Mouse (Mus musculus) brown adipose tissue, adult 24 weeks (tissue): Measurements from ENCODE around the gene Neurl4. TPM values are rescaled to one million over a fixed set of nuclear protein-coding genes. Genes with fewer than 3 reads are reported as not detected.
"Not testable (repeated sequence)": the region's sequence is repeated elsewhere in the genome, so short reads cannot be mapped to it uniquely, and the experiment has no call there.

Source experiments
- H3K27ac ChIP-seq: fragments of 200-500 bp; replicated peaks from 2 replicates; pipeline ENCODE4 v1.5.1; 2012; ENCODE audit warnings: low read depth, mild to moderate bottlenecking, low read length
- H3K4me1 ChIP-seq: fragments of 200-500 bp; 2 replicates; pipeline ENCODE4 v1.6.1; 2012; ENCODE audit warnings: low read length, mixed read lengths; ENCODE audit not compliant: control insufficient read depth, insufficient read depth, insufficient read length
- H3K4me3 ChIP-seq: fragments of 200-500 bp; 2 replicates; pipeline ENCODE4 v1.5.1; 2012; ENCODE audit warnings: low read depth, mild to moderate bottlenecking, low read length, moderate library complexity; ENCODE audit not compliant: insufficient read depth
- polyA plus RNA-seq: library from polyadenylated mRNA; stranded (reverse); fragments of >200 nt; gene quantifications from 2 replicates; pipeline ENCODE4 v1.2.4, GENCODE M21; 2012; ENCODE audit not compliant: missing spikeins, insufficient read depth, insufficient read length

Gene Neurl4
- polyA plus RNA-seq, 1 experiment, result 18.4 TPM

GRCm38 (mm10) chr11:69914372-69914764 is 13.5 kb downstream of the Neurl4 start:
- Histone ChIP-seq H3K4me3 (peak overlapping the region; percentile 81), H3K27ac (peak overlapping the region; percentile 71), H3K4me1 (peaks cover 3% of the 10 kb centered on the region; the same call in 1 of the 2 replicates)

- H3K27ac ChIP-seq, result no peak overlapping the region
- peaks cover 3% of the 10 kb centered on the region; the same call in 1 of the 2 replicates for H3K4me1 ChIP-seq
- H3K4me3 ChIP-seq, result peak overlapping the region; percentile 81
Observed at GRCm38 (mm10) chr11:69914917-69915430, 14.1 kb downstream of the Neurl4 start.

- Histone ChIP-seq H3K27ac (no peak overlapping the region), H3K4me1 (peaks cover 3% of the 10 kb centered on the region; the same call in 1 of the 2 replicates), H3K4me3 (peak overlapping the region; percentile 3; the same call in 1 of the 2 replicates)
Observed at GRCm38 (mm10) chr11:69915667-69916627, 15.1 kb downstream of the Neurl4 start.

GRCm38 (mm10) chr11:69916652-69917378 is 15.9 kb downstream of the Neurl4 start:
- H3K4me1 ChIP-seq, H3K4me3 ChIP-seq, H3K27ac ChIP-seq: not testable (repeated sequence)

DNA sequence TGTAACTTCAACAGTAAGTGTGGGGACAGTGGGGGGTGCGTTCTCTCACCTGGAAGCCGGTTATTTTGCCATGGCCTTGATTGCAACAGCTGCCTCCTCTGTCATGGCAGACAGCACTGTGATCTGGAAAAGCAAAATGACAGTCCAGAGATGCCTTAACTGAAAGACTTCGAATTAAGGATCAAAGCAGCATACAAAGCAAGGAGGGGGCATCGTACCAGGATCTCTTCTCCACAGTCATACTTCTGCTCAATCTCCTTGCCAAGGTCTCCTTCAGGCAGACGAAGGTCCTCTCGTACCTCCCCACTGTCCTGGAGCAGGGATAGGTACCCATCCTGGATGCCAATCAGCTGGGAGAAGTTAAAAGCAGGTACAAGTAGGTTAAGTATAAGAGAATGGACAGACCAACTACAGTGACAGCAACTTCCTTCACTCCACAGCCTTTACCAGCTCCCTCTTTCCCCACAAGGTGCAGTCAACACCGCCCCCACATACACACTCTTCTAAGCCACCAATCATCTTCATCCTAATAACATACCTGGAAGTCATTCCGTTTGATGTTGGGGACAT is 16.6 kb downstream of the Neurl4 start:
- Histone ChIP-seq H3K4me1 (peaks cover 6% of the 10 kb centered on the region), H3K4me3 (no peak overlapping the region), H3K27ac (no peak overlapping the region)

DNA sequence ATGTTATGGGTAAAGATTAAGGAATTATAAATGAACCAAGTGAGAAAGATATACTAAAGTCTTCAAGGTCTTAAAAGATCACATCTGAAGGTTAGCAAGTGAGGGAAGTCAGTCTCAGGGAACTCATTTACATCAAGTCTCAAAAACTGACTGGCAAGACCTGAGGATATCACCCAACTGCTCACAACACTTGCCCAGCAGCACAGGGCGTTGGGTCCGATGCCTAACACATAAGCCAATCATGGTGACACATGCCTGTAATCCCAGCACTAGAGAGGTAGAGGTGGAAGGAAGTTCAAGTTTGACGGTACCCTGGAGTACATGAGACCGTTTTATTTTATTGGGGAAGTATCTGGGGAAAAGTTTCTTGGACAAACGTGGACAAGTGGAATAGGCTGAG is 17.2 kb downstream of the Neurl4 start:
- H3K4me1 ChIP-seq, result peaks cover 6% of the 10 kb centered on the region
- no peak overlapping the region for H3K27ac ChIP-seq
- H3K4me3 ChIP-seq, result no peak overlapping the region

DNA sequence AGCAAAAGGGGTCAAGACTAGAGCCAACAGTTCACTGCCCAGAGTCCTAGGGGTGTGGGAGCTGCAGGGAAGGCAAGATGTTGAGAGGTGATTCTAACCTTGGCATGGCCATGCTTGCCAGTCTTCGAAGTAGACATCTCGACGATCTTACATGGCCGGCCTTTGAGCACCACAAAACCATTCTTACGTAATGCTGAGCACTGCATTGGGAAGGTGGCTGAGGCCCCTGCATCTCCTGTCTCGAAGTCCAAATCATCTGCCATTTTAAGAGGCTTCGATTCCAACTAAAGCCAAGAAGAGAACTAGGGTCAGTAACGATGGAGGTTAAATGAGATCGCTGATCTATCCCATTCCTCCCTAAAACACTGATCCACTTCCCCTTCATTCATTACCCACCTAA is 18.2 kb downstream of the Neurl4 start:
- Histone ChIP-seq H3K4me1 (peaks cover 3% of the 10 kb centered on the region), H3K4me3 (peak overlapping the region; percentile 72), H3K27ac (no peak overlapping the region)

DNA sequence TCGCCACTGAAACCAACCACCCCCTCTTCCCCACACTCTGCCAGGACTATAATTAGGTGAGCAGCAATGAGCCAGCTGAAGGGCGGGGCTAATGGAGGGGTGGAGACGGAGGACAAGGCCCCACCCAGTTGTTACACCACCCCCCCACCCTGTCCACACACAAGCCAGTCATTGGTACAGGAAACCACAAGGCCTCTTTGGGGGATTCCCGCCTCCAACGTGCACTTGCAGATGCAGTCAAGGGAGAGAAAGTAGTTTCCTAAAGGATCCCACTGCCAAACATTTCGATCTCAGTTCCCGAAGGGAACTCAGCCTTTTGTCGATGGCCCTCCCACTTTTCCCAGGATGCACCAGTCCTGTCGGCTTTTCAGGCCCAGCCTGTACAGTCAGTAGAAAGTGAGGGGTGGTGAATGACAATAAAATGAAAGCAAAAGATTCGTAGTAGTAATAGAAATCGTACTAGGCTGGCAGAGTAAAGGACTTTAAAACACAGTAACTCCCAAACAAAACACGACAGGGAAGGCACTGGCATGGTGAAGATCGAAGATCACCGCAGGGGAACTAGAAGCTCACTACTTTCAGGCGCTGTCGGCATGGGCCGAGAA is 18.9 kb downstream of the Neurl4 start:
- peak overlapping the region; percentile 83 for H3K27ac ChIP-seq
- H3K4me3 ChIP-seq, result peak overlapping the region; percentile 72
- peaks cover 3% of the 10 kb centered on the region for H3K4me1 ChIP-seq

DNA sequence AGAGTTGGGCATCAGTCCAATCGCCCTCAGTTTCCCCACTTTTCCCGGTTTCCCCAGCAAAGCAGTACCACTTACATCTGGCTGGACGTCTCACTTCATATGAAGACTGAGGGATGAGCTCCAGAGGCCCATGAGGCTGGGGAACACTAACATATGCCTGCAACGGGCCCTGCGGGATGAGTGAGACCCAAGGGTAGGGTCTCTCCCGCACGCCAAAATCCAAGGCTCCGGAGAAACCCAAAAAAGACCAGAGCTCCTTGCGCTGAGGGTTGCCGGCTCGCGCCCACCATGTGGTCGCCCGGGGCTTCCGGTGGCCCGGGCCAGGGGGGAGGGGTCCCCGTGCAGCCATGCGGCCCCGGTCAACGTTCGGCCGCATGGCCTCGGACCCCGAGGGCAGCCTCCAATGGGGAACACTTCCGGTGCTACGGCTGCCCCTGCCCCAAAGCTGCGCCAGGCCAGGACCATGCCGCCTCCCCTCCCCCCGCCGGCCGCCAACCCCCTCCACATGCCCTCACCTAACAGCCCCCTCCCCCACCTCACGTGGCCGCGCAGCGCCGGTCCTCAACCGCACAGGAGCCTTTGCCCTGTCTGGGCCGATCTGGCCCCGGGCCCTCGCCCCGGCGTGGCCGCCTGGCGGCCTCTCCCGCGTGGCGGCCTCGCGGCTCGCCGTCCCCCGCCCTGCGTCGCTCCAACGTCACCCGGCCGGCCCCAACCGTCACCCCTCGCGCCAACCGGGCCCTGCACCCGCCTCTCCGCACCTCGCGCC is 19.6 kb downstream of the Neurl4 start:
- H3K4me3 ChIP-seq, result peak overlapping the region; percentile 72
- peaks cover 3% of the 10 kb centered on the region for H3K4me1 ChIP-seq
- H3K27ac ChIP-seq, result peak overlapping the region; percentile 83

GRCm38 (mm10) chr11:69921114-69922011 is 20.5 kb downstream of the Neurl4 start, which contains the start of gene Eif5a:
Gene Eif5a, minus strand, starts transcription at chr11:69921958.
- H3K27ac ChIP-seq, result peak within 1 kb of the TSS; percentile 91
- H3K4me3 ChIP-seq, result peak within 1 kb of the TSS; percentile 72
- peaks cover 3% of the 10 kb centered on the region for H3K4me1 ChIP-seq

- peak overlapping the region; percentile 65 for H3K4me3 ChIP-seq
- H3K4me1 ChIP-seq, result peaks cover 3% of the 10 kb centered on the region
- H3K27ac ChIP-seq, result peak overlapping the region; percentile 91
Observed at GRCm38 (mm10) chr11:69922012-69922756, 21.3 kb downstream of the Neurl4 start.

DNA sequence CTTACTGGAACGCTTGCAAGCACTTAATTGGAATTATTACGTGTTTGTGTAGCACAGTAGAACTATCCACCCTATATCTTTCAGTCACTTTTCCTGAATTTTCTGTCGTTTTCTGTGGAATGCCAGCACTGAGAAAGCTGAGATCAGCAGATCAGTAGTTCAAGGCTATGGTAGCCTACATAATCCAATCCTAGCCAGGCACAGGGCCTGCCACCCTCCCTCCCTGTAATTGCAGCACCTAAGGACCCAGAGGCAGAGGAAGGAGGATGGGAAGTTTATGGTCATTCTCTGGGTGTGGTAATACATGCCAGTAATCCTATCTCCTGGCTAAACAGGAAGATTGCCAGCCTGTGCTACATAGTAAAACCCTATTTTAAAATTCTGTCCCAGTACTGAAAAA is 21.9 kb downstream of the Neurl4 start:
- Histone ChIP-seq H3K4me3 (no peak overlapping the region), H3K4me1 (peaks cover 3% of the 10 kb centered on the region), H3K27ac (no peak overlapping the region; the same call in 1 of the 2 replicates)

GRCm38 (mm10) chr11:69927501-69927900 is 26.6 kb downstream of the Neurl4 start:
- no peak overlapping the region for H3K4me3 ChIP-seq
- H3K4me1 ChIP-seq, result peaks cover under 1% of the 10 kb centered on the region
- H3K27ac ChIP-seq, result no peak overlapping the region
